Mouse (Mus musculus): ENCODE data around the gene 5031439G07Rik. TPM values are rescaled to one million over a fixed set of nuclear protein-coding genes. Genes with fewer than 3 reads are reported as not detected.

The 5031439G07Rik gene
- total and polyA plus RNA-seq, 3 experiments: 19.6 to 61.0 TPM; not detected in 1

DNA sequence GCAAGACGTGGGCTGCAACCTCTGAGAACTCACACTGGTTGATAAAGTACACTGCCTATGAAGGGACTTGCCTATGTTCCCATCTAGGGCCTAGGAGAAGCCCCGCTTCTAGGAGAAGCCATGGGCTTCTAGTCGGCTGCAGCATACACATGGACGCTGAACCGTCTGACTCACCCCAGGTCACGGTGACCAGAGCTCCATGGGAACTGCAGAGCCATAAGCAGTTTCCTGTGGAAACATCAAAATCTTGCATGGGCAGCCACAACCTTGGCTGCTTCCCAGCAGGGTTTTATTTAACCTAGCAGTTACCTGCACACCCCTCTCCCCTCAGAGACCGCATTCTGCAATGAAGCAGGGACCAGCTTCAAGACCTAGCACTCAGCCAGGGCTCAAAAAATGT is 4.6 kb downstream of the 5031439G07Rik start:
- Histone ChIP-seq H3K9ac (ENCODE audit: control insufficient read depth, low read depth, low read length, poor library complexity, severe bottlenecking) (no peak overlapping the region), H3K36me3 (ENCODE audit: control insufficient read depth in 1 of 2, insufficient read depth in 2 of 2, low read length in 2 of 2) (peaks cover 0 to 7% of the 10 kb centered on the region in 2 experiments; a peak in 2 of 4 replicates), H3K27me3 (ENCODE audit: control insufficient read depth in 1 of 2, insufficient read depth in 2 of 2, low read length in 2 of 2) (no peaks in the 10 kb centered on the region), H3K9me3 (replicated peaks; ENCODE audit: insufficient read depth, low read length) (no peaks in the 10 kb centered on the region), H3K27ac (ENCODE audit: control insufficient read depth, low read depth, low read length) (no peak overlapping the region), H3K4me1 (ENCODE audit: control insufficient read depth in 1 of 2, insufficient read depth in 2 of 2, low read length in 2 of 2) (peaks cover 0 to 14% of the 10 kb centered on the region in 2 experiments; a peak in 2 of 4 replicates), H3K4me3 (ENCODE audit: control insufficient read depth in 1 of 2, insufficient read depth in 1 of 2, low read depth in 2 of 2, low read length in 2 of 2) (no peak overlapping the region), H3K79me2 (ENCODE audit: control insufficient read depth, insufficient read depth, low read length, poor library complexity) (peaks cover 5% of the 10 kb centered on the region)
- DNase-seq (ENCODE audit: low read depth, low spot score): no peak
- no peak for TF ChIP-seq UBTF (IDR thresholded peaks at IDR 0.05; ENCODE audit: borderline replicate concordance, insufficient read depth, low read depth, low read length)
- no peak for TF ChIP-seq ETS1 (IDR thresholded peaks at IDR 0.05; ENCODE audit: low read depth, low read length)
- TF ChIP-seq ZNF384 (IDR thresholded peaks at IDR 0.05; ENCODE audit: low read depth, low read length): no peak
- TF ChIP-seq POLR2AphosphoS5 (IDR thresholded peaks at IDR 0.05; ENCODE audit: borderline replicate concordance, low read depth, low read length): no peak
- no peak for TF ChIP-seq RAD21 (IDR thresholded peaks at IDR 0.05; ENCODE audit: low read depth, low read length)
- TF ChIP-seq NELFE (IDR thresholded peaks at IDR 0.05; ENCODE audit: low read depth, low read length): no peak
- no peak for TF ChIP-seq JUND (IDR thresholded peaks at IDR 0.05; ENCODE audit: low read depth, low read length)
- TF ChIP-seq MAX (IDR thresholded peaks at IDR 0.05; ENCODE audit: low read length): no peak
- TF ChIP-seq KAT2A (conservative IDR thresholded peaks at IDR 0.05; ENCODE audit: low read depth, low read length): no peak
- no peak for TF ChIP-seq NRF1 (IDR thresholded peaks at IDR 0.05; ENCODE audit: insufficient read depth, low read depth, low read length, poor library complexity, severe bottlenecking)
- no peak for TF ChIP-seq USF1 (IDR thresholded peaks at IDR 0.05; ENCODE audit: low read depth, low read length)
- no peak for TF ChIP-seq TAL1 (IDR thresholded peaks at IDR 0.05; ENCODE audit: low read length)

GRCm38 (mm10) chr15:84982888-84983287 is 5.5 kb downstream of the 5031439G07Rik start:
- TF ChIP-seq UBTF (IDR thresholded peaks at IDR 0.05; ENCODE audit: borderline replicate concordance, insufficient read depth, low read depth, low read length) (no peak), TCF12 (IDR thresholded peaks at IDR 0.05; ENCODE audit: low read depth, low read length) (no peak), MYC (IDR thresholded peaks at IDR 0.05; ENCODE audit: low read depth, low read length) (no peak), RAD21 (IDR thresholded peaks at IDR 0.05; ENCODE audit: low read depth, low read length) (no peak), POLR2AphosphoS2 (IDR thresholded peaks at IDR 0.05; ENCODE audit: low read length) (no peak), USF1 (IDR thresholded peaks at IDR 0.05; ENCODE audit: low read depth, low read length) (no peak), EP300 (IDR thresholded peaks at IDR 0.05; ENCODE audit: low read depth in 1 of 2, low read length in 2 of 2) (no peak), E2F4 (IDR thresholded peaks at IDR 0.05; ENCODE audit: borderline replicate concordance, low read depth, low read length) (no peak), MEF2A (IDR thresholded peaks at IDR 0.05; ENCODE audit: extremely low read depth, insufficient replicate concordance, low read depth, low read length, poor library complexity, severe bottlenecking) (no peak), NELFE (IDR thresholded peaks at IDR 0.05; ENCODE audit: low read depth, low read length) (no peak), ZNF384 (IDR thresholded peaks at IDR 0.05; ENCODE audit: low read depth, low read length) (no peak), MXI1 (IDR thresholded peaks at IDR 0.05; ENCODE audit: low read depth, low read length) (no peak)
- H3K36me3 ChIP-seq (ENCODE audit: control insufficient read depth in 1 of 2, insufficient read depth in 2 of 2, low read length in 2 of 2): peaks cover 0 to 7% of the 10 kb centered on the region in 2 experiments; a peak in 2 of 4 replicates
- no peak overlapping the region for H3K27ac ChIP-seq (ENCODE audit: control insufficient read depth, low read depth, low read length)
- peaks cover 0 to 10% of the 10 kb centered on the region in 2 experiments; a peak in 2 of 4 replicates for H3K4me1 ChIP-seq (ENCODE audit: control insufficient read depth in 1 of 2, insufficient read depth in 2 of 2, low read length in 2 of 2)
- no peaks in the 10 kb centered on the region for H3K9me3 ChIP-seq (replicated peaks; ENCODE audit: insufficient read depth, low read length)
- H3K9ac ChIP-seq (ENCODE audit: control insufficient read depth, low read depth, low read length, poor library complexity, severe bottlenecking): no peak overlapping the region
- peaks cover 5% of the 10 kb centered on the region for H3K79me2 ChIP-seq (ENCODE audit: control insufficient read depth, insufficient read depth, low read length, poor library complexity)
- no peak for DNase-seq (ENCODE audit: low read depth, low spot score)
- no peaks in the 10 kb centered on the region for H3K27me3 ChIP-seq (ENCODE audit: control insufficient read depth in 1 of 2, insufficient read depth in 2 of 2, low read length in 2 of 2)
- H3K4me3 ChIP-seq (ENCODE audit: control insufficient read depth in 1 of 2, insufficient read depth in 1 of 2, low read depth in 2 of 2, low read length in 2 of 2): no peak overlapping the region

Measured in MEL (cell line).